Mouse (Mus musculus): ENCODE data around the gene Ube2m.

GRCm38 (mm10) chr7:13025511-13026112, 12.5 kb downstream of the Ube2m start:
- TF ChIP-seq CTCF (IDR thresholded peaks at IDR 0.05; ENCODE audit: control insufficient read depth, insufficient read depth, insufficient replicate concordance, low read depth, low read length) (no peak), POLR2A (IDR thresholded peaks at IDR 0.05; ENCODE audit: control insufficient read depth, low read depth, low read length) (no peak)
